Mouse (Mus musculus) small intestine, adult 2 months (tissue): ENCODE measurements around the gene Boc. TPM values are rescaled to one million over a fixed set of nuclear protein-coding genes. Genes with fewer than 3 reads are reported as not detected.

Experiments
- H3K27ac ChIP-seq: fragments of 200-500 bp; 2 replicates; pipeline ENCODE4 v1.5.1; 2012; ENCODE audit warnings: low read depth, low read length, control low read depth, inconsistent platforms; ENCODE audit not compliant: insufficient read depth
- H3K27me3 ChIP-seq: fragments of 200-500 bp; 2 replicates; pipeline ENCODE4 v1.6.1; 2012; ENCODE audit warnings: mild to moderate bottlenecking, moderate library complexity, low read length, inconsistent platforms; ENCODE audit not compliant: control insufficient read depth, insufficient read depth
- H3K36me3 ChIP-seq: fragments of 200-500 bp; 2 replicates; pipeline ENCODE4 v1.6.1; 2012; ENCODE audit warnings: mild to moderate bottlenecking, low read length, control low read depth, inconsistent platforms; ENCODE audit not compliant: control insufficient read depth, insufficient read depth
- H3K4me1 ChIP-seq: fragments of 200-500 bp; 2 replicates; pipeline ENCODE4 v1.6.1; 2012; ENCODE audit warnings: low read length, inconsistent platforms, mixed read lengths; ENCODE audit not compliant: control insufficient read depth, insufficient read depth, insufficient read length
- H3K4me3 ChIP-seq: fragments of 200-500 bp; 2 replicates; pipeline ENCODE4 v1.5.1; 2012; ENCODE audit warnings: low read depth, mild to moderate bottlenecking, control low read depth, inconsistent platforms, low read length, moderate library complexity
- CTCF ChIP-seq: fragments of 200-500 bp; IDR thresholded peaks from 2 replicates; pipeline ENCODE4 v1.5.1; 2012; ENCODE audit warnings: low read depth, mild to moderate bottlenecking, control low read depth, inconsistent platforms, low read length, moderate library complexity, mixed read lengths; ENCODE audit not compliant: insufficient replicate concordance, insufficient read length; ENCODE audit errors: extremely low read depth
- POLR2A ChIP-seq: fragments of 200-500 bp; IDR thresholded peaks from 2 replicates; pipeline ENCODE4 v1.6.1; 2012; ENCODE audit warnings: low read depth, mild to moderate bottlenecking, control low read depth, inconsistent platforms, low read length, moderate library complexity
- WGBS: fragments of 180-500 bp; shearing (Covaris S2); methylation state at CpG from one replicate; pipeline ENCODE4 v1.1.7; 2018; 5-methylcytosine and 5-hydroxymethylcytosine counted together
- polyA plus RNA-seq: library from polyadenylated mRNA; depleted of rRNA; stranded (reverse); fragments of >200 nt; gene quantifications from 2 replicates; pipeline ENCODE4 v1.2.3, GENCODE M21; 2012

Gene Boc
- polyA plus RNA-seq, 1 experiment, result 3.5 TPM

GRCm38 (mm10) chr16:44532851-44533250 lies 25.8 kb downstream of the Boc start:
- Histone ChIP-seq H3K27ac (no peak overlapping the region), H3K36me3 (no peaks in the 10 kb centered on the region), H3K4me1 (no peaks in the 10 kb centered on the region), H3K27me3 (no peaks in the 10 kb centered on the region), H3K4me3 (no peak overlapping the region)
- TF ChIP-seq CTCF (no peak), POLR2A (no peak)
- WGBS, result 78% methylated on average over 16 of the region's 16 CpGs

GRCm38 (mm10) chr16:44531239-44531797 lies 27.4 kb downstream of the Boc start:
- Histone ChIP-seq H3K4me3 (no peak overlapping the region), H3K36me3 (no peaks in the 10 kb centered on the region), H3K4me1 (no peaks in the 10 kb centered on the region), H3K27ac (no peak overlapping the region), H3K27me3 (no peaks in the 10 kb centered on the region)
- TF ChIP-seq CTCF, result no peak
- TF ChIP-seq POLR2A, result no peak
- WGBS, result 85% methylated on average over 12 of the region's 12 CpGs

GRCm38 (mm10) chr16:44530829-44531228 lies 27.9 kb downstream of the Boc start:
- WGBS, result 57% methylated on average over 7 of the region's 7 CpGs
- no peak overlapping the region for H3K27ac ChIP-seq
- TF ChIP-seq CTCF (no peak), POLR2A (no peak)
- no peaks in the 10 kb centered on the region for H3K36me3 ChIP-seq
- H3K4me3 ChIP-seq, result no peak overlapping the region
- H3K4me1 ChIP-seq, result no peaks in the 10 kb centered on the region
- H3K27me3 ChIP-seq, result no peaks in the 10 kb centered on the region

DNA sequence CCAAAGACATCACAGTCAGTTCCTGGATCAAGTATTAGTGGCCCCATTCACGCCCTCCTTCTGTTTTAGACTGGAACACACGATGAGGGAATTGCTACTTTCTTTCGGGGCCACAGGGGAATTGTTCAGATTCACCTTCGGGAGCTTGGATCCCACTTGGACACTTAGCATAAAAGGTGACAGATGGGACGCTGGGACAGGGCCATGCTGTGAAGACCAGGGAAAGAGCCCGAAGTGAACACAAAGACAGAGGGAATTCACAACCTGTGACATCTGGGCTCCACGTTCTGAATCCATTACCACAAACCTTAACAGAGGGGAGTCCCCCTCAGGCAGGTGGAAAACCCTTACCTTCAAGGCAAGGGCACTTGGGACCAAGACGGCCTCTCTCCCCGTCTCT lies 28.5 kb downstream of the Boc start:
- Histone ChIP-seq H3K27me3 (no peaks in the 10 kb centered on the region), H3K4me1 (no peaks in the 10 kb centered on the region), H3K4me3 (no peak overlapping the region), H3K36me3 (no peaks in the 10 kb centered on the region), H3K27ac (no peak overlapping the region)
- WGBS, result 81% methylated on average over 9 of the region's 9 CpGs
- TF ChIP-seq CTCF, result no peak
- no peak for TF ChIP-seq POLR2A

GRCm38 (mm10) chr16:44529691-44530090 lies 29.0 kb downstream of the Boc start:
- no peaks in the 10 kb centered on the region for H3K27me3 ChIP-seq
- TF ChIP-seq POLR2A, result no peak
- no peak for TF ChIP-seq CTCF
- H3K4me3 ChIP-seq, result no peak overlapping the region
- no peaks in the 10 kb centered on the region for H3K4me1 ChIP-seq
- H3K36me3 ChIP-seq, result no peaks in the 10 kb centered on the region
- no peak overlapping the region for H3K27ac ChIP-seq
- 83% methylated on average over 8 of the region's 8 CpGs for WGBS

- Histone ChIP-seq H3K27ac (no peak overlapping the region), H3K27me3 (no peaks in the 10 kb centered on the region), H3K4me3 (no peak overlapping the region), H3K36me3 (no peaks in the 10 kb centered on the region), H3K4me1 (no peaks in the 10 kb centered on the region)
- 92% methylated on average over 7 of the region's 7 CpGs for WGBS
- TF ChIP-seq CTCF (no peak), POLR2A (no peak)
Observed at GRCm38 (mm10) chr16:44528955-44529354, 29.7 kb downstream of the Boc start.

DNA sequence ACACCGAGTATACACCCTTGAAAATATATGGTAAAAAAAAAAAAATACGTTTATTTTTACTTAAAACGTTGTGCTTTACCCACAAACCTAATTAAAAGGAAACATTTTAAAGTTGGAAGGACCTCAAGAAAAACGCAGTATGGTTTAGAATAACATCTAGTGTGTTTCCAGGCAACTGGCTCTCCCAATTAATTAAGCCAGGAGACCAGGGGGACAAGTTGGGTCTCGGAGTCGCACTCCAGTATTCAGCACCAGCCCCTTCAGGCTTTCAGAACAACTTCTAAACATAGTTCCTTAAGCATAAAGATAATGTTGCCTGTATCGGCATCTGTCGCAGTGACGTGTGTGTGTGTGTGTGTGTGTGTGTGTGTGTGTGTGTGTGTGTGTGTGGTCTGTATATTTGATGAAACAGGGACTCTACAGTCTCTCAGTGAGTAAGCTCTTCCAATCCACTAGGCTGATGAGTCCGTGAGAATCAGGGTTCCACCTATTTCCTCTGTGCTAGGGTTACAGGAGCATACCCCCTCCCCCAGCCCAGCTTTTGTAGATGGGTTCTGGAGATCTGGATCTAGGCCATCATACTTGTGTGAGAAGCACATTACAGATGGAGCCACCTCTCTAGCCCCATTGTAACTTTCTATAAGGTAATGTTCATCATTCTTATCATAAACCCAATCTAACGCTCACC lies 31.3 kb downstream of the Boc start:
- Histone ChIP-seq H3K27ac (no peak overlapping the region), H3K27me3 (no peaks in the 10 kb centered on the region), H3K36me3 (no peaks in the 10 kb centered on the region), H3K4me3 (no peak overlapping the region), H3K4me1 (no peaks in the 10 kb centered on the region)
- WGBS, result 75% methylated on average over 11 of the region's 11 CpGs
- TF ChIP-seq CTCF (no peak), POLR2A (no peak)
